Mouse (Mus musculus): ENCODE measurements around the gene Col27a1.

DNA sequence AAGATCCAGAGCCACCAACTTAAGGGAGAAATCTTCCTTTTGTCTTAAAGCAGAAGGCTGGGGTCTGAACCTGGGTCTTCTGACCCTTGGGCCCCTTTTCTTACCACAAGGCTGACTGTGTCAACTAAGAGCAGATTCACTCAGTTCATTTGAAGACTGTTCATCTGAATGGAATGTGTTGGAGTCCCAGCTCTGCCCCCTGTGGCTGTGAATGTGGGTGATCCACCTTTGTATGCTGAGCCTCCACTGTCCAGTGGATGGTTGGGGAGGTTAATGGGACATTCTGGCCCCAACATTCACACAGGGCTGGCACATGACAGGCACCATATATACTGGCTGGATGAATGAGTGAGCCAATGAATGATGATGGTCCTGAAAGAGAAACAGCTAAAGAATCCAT, 34.2 kb downstream of the Col27a1 start:
- TF ChIP-seq CTCF (IDR thresholded peaks at IDR 0.05; ENCODE audit: borderline replicate concordance, control insufficient read depth, extremely low read depth, insufficient read depth, low read length, poor library complexity) (no peak), POLR2A (IDR thresholded peaks at IDR 0.05; ENCODE audit: control insufficient read depth, extremely low read depth, insufficient read depth, low read length, poor library complexity) (no peak)
